Mouse (Mus musculus) midbrain, embryonic 13.5 days (tissue): ENCODE measurements around the gene Sbds. TPM values are rescaled to one million over a fixed set of nuclear protein-coding genes. Genes with fewer than 3 reads are reported as not detected.

Experiments
- ATAC-seq: fragments of 200-750 bp; cut with Nextera tagmentation; 2 replicates; pipeline ENCODE4 v1.8.0; 2017; ENCODE audit warnings: mild to moderate bottlenecking, moderate TSS enrichment, moderate library complexity
- H3K27ac ChIP-seq: fragments of 300-500 bp; sonication (generic); 2 replicates; pipeline ENCODE4 v1.5.1; 2015; ENCODE audit warnings: inconsistent platforms, mild to moderate bottlenecking, moderate library complexity
- H3K27me3 ChIP-seq: fragments of 300-500 bp; sonication (generic); 2 replicates; pipeline ENCODE4 v1.6.1; 2015; ENCODE audit warnings: mild to moderate bottlenecking, inconsistent platforms
- H3K36me3 ChIP-seq: fragments of 300-500 bp; sonication (generic); 2 replicates; pipeline ENCODE4 v1.6.1; 2015; ENCODE audit warnings: mild to moderate bottlenecking, inconsistent platforms
- H3K4me1 ChIP-seq: fragments of 300-500 bp; sonication (generic); replicated peaks from 2 replicates; pipeline ENCODE4 v1.6.1; 2015; ENCODE audit warnings: inconsistent platforms
- H3K4me2 ChIP-seq: fragments of 300-500 bp; sonication (generic); replicated peaks from 2 replicates; pipeline ENCODE4 v1.6.1; 2015; ENCODE audit warnings: moderate library complexity, mild to moderate bottlenecking, inconsistent platforms
- H3K4me3 ChIP-seq: fragments of 300-500 bp; sonication (generic); replicated peaks from 2 replicates; pipeline ENCODE4 v1.5.1; 2015; ENCODE audit warnings: mild to moderate bottlenecking, inconsistent platforms
- H3K9ac ChIP-seq: fragments of 300-500 bp; sonication (generic); replicated peaks from 2 replicates; pipeline ENCODE4 v1.6.1; 2015; ENCODE audit warnings: mild to moderate bottlenecking, inconsistent platforms
- H3K9me3 ChIP-seq: fragments of 300-500 bp; sonication (generic); 2 replicates; pipeline ENCODE4 v1.6.1; 2016; ENCODE audit warnings: mild to moderate bottlenecking, inconsistent platforms
- WGBS: fragments of 180-500 bp; shearing (Covaris S2); methylation state at CpG from one replicate; pipeline ENCODE4 v1.1.7; 2015; 5-methylcytosine and 5-hydroxymethylcytosine counted together
- polyA plus RNA-seq: library from polyadenylated mRNA; unstranded; fragments of >200 nt; fragmentation: Nextera tagmentation; extraction: Ambion mirVana; gene quantifications from 2 replicates; pipeline ENCODE4 v1.2.1, GENCODE M21; 2015

Gene Sbds
- polyA plus RNA-seq, 1 experiment from 2014 or later, result 61.2 TPM

GRCm38 (mm10) chr5:130217406-130217805 is 37.9 kb downstream of the Sbds start:
- Histone ChIP-seq H3K36me3 (peaks cover 26% of the 10 kb centered on the region), H3K9ac (no peak overlapping the region), H3K4me2 (no peak overlapping the region), H3K4me1 (peaks cover 8% of the 10 kb centered on the region), H3K4me3 (no peak overlapping the region), H3K27ac (no peak overlapping the region), H3K9me3 (no peaks in the 10 kb centered on the region), H3K27me3 (no peaks in the 10 kb centered on the region)
- whole genome bisulfite sequencing, result 91% methylated on average over 4 of the region's 4 CpGs
- no peak for ATAC-seq

- Histone ChIP-seq H3K36me3 (peaks cover 31% of the 10 kb centered on the region), H3K9ac (no peak within 1 kb of the TSS), H3K4me2 (no peak within 1 kb of the TSS), H3K9me3 (no peaks in the 10 kb centered on the region), H3K4me1 (peaks cover 8% of the 10 kb centered on the region), H3K27ac (no peak within 1 kb of the TSS), H3K27me3 (no peaks in the 10 kb centered on the region), H3K4me3 (no peak within 1 kb of the TSS)
- 84% methylated on average over 7 of the region's 7 CpGs for WGBS
- no peak for ATAC-seq
These were observed 38.5 kb downstream of the Sbds start, which contains the start of gene Tmem248 for GRCm38 (mm10) chr5:130216781-130217180. Gene Tmem248 (plus strand): TSS chr5:130217081.

- Histone ChIP-seq H3K36me3 (peaks cover 68% of the 10 kb centered on the region), H3K27me3 (no peaks in the 10 kb centered on the region), H3K4me2 (no peak overlapping the region), H3K4me1 (no peaks in the 10 kb centered on the region), H3K9ac (no peak overlapping the region), H3K9me3 (no peaks in the 10 kb centered on the region), H3K27ac (no peak overlapping the region), H3K4me3 (no peak overlapping the region)
- ATAC-seq, result no peak
- WGBS, result 89% methylated on average over 11 of the region's 11 CpGs
These were observed 42.4 kb downstream of the Sbds start for GRCm38 (mm10) chr5:130212956-130213355.

GRCm38 (mm10) chr5:130207299-130207698 is 48.0 kb downstream of the Sbds start:
- no peak for ATAC-seq
- Histone ChIP-seq H3K4me1 (no peaks in the 10 kb centered on the region), H3K27ac (no peak overlapping the region), H3K9ac (no peak overlapping the region), H3K4me2 (no peak overlapping the region), H3K27me3 (no peaks in the 10 kb centered on the region), H3K4me3 (no peak overlapping the region), H3K9me3 (no peaks in the 10 kb centered on the region), H3K36me3 (peaks cover 72% of the 10 kb centered on the region)
- WGBS, result 96% methylated on average over 4 of the region's 4 CpGs

DNA sequence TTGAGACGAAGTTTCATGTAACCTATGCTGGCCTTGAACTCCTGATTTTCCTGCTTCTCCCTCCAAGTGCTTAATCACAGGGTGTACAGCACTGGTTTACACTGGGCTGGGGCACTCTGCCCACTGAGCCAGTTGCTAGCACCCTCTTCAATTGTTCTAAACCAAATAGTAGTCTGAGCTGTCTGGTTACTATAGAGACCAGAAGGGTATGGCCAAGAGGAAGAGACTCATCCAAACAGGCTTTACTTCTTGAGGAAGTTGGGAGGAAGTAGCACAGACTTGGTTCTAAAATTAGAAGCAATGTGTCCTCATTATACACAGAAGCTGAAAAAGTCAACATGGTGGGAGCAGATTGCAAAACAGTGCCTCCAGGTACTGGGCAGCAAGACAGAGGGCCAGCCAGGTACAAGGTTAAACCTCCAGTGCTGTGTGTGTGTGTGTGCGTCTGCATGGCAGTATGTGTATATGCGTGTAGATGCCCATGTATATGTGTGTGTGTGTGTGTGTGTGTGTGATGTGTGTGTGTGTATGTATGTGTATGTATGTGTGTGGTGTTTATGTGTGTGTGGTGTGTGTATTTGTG is 49.8 kb downstream of the Sbds start:
- H3K4me1 ChIP-seq, result no peaks in the 10 kb centered on the region
- no peak overlapping the region for H3K9ac ChIP-seq
- ATAC-seq, result no peak
- peaks cover 64% of the 10 kb centered on the region for H3K36me3 ChIP-seq
- no peak overlapping the region for H3K4me3 ChIP-seq
- H3K9me3 ChIP-seq, result no peaks in the 10 kb centered on the region
- H3K27me3 ChIP-seq, result no peaks in the 10 kb centered on the region
- 91% methylated on average over 3 of the region's 3 CpGs for WGBS
- no peak overlapping the region for H3K27ac ChIP-seq
- H3K4me2 ChIP-seq, result no peak overlapping the region

DNA sequence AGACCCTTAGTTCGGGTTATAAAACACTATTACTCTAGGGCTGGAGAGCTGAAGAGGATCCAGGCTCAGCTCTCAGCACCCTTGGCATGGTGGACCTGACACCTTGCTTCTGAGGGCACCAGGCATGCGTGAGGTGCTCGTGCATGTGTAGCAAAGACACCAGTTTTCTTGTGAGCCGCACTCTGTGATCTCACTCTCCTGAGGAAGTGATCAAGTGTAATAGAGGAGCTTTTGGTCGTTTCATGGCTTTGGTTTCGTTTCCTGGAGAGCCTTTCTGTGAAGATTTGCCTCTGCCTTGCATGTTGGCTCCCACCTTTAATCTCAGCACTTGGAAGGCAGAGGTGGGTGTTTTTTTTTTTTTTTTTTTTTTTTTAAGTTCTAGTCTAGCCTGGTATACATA is 50.8 kb downstream of the Sbds start:
- Histone ChIP-seq H3K9me3 (no peaks in the 10 kb centered on the region), H3K9ac (no peak overlapping the region), H3K4me1 (no peaks in the 10 kb centered on the region), H3K4me3 (no peak overlapping the region), H3K27ac (no peak overlapping the region), H3K4me2 (no peak overlapping the region), H3K27me3 (no peaks in the 10 kb centered on the region), H3K36me3 (peaks cover 59% of the 10 kb centered on the region)
- 90% methylated on average over 6 of the region's 6 CpGs for WGBS
- no peak for ATAC-seq

- no peak overlapping the region for H3K9ac ChIP-seq
- no peak for ATAC-seq
- H3K4me3 ChIP-seq, result no peak overlapping the region
- 89% methylated on average over 4 of the region's 4 CpGs for WGBS
- H3K4me1 ChIP-seq, result no peaks in the 10 kb centered on the region
- H3K4me2 ChIP-seq, result no peak overlapping the region
- peaks cover 56% of the 10 kb centered on the region for H3K36me3 ChIP-seq
- no peak overlapping the region for H3K27ac ChIP-seq
- no peaks in the 10 kb centered on the region for H3K9me3 ChIP-seq
- no peaks in the 10 kb centered on the region for H3K27me3 ChIP-seq
These were observed 51.4 kb downstream of the Sbds start for GRCm38 (mm10) chr5:130203948-130204347.

GRCm38 (mm10) chr5:130200233-130201029 is 54.9 kb downstream of the Sbds start:
- no peak for ATAC-seq
- H3K9me3 ChIP-seq, result no peaks in the 10 kb centered on the region
- H3K4me3 ChIP-seq, result no peak overlapping the region
- no peak overlapping the region for H3K9ac ChIP-seq
- no peaks in the 10 kb centered on the region for H3K4me1 ChIP-seq
- WGBS, result 91% methylated on average over 10 of the region's 10 CpGs
- H3K27ac ChIP-seq, result no peak overlapping the region
- no peaks in the 10 kb centered on the region for H3K27me3 ChIP-seq
- H3K36me3 ChIP-seq, result peaks cover 53% of the 10 kb centered on the region
- no peak overlapping the region for H3K4me2 ChIP-seq

- H3K9ac ChIP-seq, result no peak overlapping the region
- peaks cover 68% of the 10 kb centered on the region for H3K36me3 ChIP-seq
- H3K9me3 ChIP-seq, result no peaks in the 10 kb centered on the region
- H3K27me3 ChIP-seq, result no peaks in the 10 kb centered on the region
- no peak overlapping the region for H3K4me3 ChIP-seq
- WGBS, result 93% methylated on average over 7 of the region's 7 CpGs
- H3K4me1 ChIP-seq, result no peaks in the 10 kb centered on the region
- no peak overlapping the region for H3K27ac ChIP-seq
- H3K4me2 ChIP-seq, result no peak overlapping the region
- no peak for ATAC-seq
These were observed 57.3 kb downstream of the Sbds start for GRCm38 (mm10) chr5:130197981-130198380.

- no peak overlapping the region for H3K4me2 ChIP-seq
- no peaks in the 10 kb centered on the region for H3K27me3 ChIP-seq
- H3K36me3 ChIP-seq, result peaks cover 68% of the 10 kb centered on the region
- no peaks in the 10 kb centered on the region for H3K4me1 ChIP-seq
- ATAC-seq, result no peak
- H3K9ac ChIP-seq, result no peak overlapping the region
- no peak overlapping the region for H3K4me3 ChIP-seq
- no peak overlapping the region for H3K27ac ChIP-seq
- no peaks in the 10 kb centered on the region for H3K9me3 ChIP-seq
- 88% methylated on average over 3 of the region's 3 CpGs for WGBS
These were observed 57.9 kb downstream of the Sbds start for GRCm38 (mm10) chr5:130197454-130197853.

- WGBS, result 98% methylated on average over 1 of the region's 1 CpGs
- no peak overlapping the region for H3K27ac ChIP-seq
- no peaks in the 10 kb centered on the region for H3K27me3 ChIP-seq
- H3K4me1 ChIP-seq, result no peaks in the 10 kb centered on the region
- H3K9me3 ChIP-seq, result no peaks in the 10 kb centered on the region
- no peak overlapping the region for H3K9ac ChIP-seq
- peaks cover 74% of the 10 kb centered on the region for H3K36me3 ChIP-seq
- H3K4me2 ChIP-seq, result no peak overlapping the region
- no peak overlapping the region for H3K4me3 ChIP-seq
- no peak for ATAC-seq
These were observed 59.0 kb downstream of the Sbds start for GRCm38 (mm10) chr5:130196307-130196706.
